Mouse (Mus musculus): Measurements from ENCODE around the gene Lta.

DNA sequence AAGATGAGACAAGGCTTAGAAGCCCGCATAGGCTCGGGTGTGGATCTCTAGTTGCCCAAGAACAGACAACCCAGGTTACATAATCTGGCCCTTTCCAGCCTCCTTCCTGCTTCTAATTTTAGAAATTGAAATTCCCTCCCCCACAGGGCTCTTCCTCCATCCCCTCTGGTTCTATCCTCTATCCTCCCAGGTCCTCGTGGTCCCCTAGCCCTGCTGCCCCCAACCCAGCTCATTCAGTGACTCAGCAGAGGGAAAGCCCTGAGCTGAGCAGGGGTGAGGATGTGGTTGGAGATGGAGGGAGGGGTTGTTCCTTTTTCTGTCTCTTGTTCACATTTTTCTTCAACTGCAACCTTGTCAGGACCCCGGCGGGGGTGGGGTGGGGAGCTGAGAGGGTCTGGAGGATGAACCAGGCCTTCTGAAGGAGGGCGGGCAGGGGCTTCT, 14.5 kb upstream of the Lta start:
- TF ChIP-seq CTCF (IDR thresholded peaks at IDR 0.05), result no peak
- no peak for TF ChIP-seq POLR2A (IDR thresholded peaks at IDR 0.05; ENCODE audit: insufficient read depth, low read depth, low read length)
- TF ChIP-seq EP300 (IDR thresholded peaks at IDR 0.05; ENCODE audit: insufficient read depth, low read depth, low read length), result no peak

All from heart, adult 2 months (tissue).